Mouse (Mus musculus): Measurements from ENCODE around the gene Vgll4.

DNA sequence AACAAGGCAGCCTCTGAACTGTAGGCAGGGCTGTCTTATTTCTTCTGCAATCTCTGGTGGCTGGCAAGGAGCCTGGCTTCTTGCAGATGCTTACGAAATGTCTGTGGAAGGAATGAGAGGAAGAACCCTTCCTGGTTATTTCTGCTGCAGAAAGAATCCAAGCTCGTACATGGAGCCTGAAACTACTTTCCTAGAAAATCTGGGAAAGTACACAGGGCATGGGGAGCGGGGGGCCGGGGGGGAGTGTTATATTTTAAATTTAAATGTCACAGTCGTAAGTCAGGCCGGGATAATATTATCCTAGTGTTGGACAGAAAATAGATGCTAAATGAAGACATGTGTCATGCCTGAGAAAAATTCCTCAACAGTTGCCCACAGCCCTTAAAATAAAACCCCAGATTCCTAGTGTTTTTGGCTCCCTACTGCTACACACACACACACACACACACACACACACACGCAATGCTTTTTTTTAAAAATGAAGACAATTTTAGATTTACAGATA, 7.2 kb upstream of the Vgll4 start:
- no peak for TF ChIP-seq POLR2A (IDR thresholded peaks at IDR 0.05; ENCODE audit: extremely low read depth, insufficient read depth, low read length)
- no peak for TF ChIP-seq CTCF (IDR thresholded peaks at IDR 0.05; ENCODE audit: low read depth, low read length)

All from liver, adult 2 months (tissue).